In the genomic region with DNA sequence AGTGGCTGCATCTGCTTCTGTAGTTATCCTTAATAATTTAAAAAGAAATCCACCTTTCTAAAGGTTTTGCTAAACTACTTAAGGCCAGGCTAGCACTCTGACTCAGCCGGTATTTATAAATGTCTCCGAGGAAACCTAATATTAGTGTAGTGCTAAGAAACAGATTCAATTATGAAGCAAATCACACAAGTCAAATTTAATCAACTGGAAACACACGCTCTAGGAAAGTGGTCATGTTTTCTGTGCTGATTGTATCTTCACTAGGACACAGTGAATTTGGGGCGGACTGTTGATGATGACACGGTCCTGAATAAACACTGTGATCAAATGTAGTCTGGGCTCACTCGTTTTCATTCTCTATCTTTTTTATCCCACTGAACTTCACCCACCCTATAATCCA, we compare ENCODE assay signal across 23 mouse cellular contexts.
"Had no signal": no experiment of that assay in that cellular context is flagged by ENCODE, and none has a peak within 500 bp of the region (broad histone marks: within the 10 kb centered on the region; RNA-seq: fewer than 3 reads in every experiment).

No protein-coding gene starts in this region.

- H3K9ac ChIP-seq: hindbrain, embryonic 13.5 days; hindbrain, embryonic 15.5 days; limb, embryonic 13.5 days; limb, embryonic 15.5 days; liver, embryonic 12.5 days; liver, embryonic 14.5 days had no signal

- DNase-seq: gastrocnemius, postnatal 14 days; gastrocnemius, postnatal 36 days; heart, adult 11 months; heart, adult 2 months; heart, postnatal 14 days; heart, postnatal 36 days; kidney, adult 11 months; kidney, adult 2 months; kidney, adult 9 months; kidney, postnatal 10 days; kidney, postnatal 36 days; layer of hippocampus, adult 9-11 months; layer of hippocampus, postnatal 36 days; left cerebral cortex, postnatal 4 days had no signal

- H3K4me3 ChIP-seq: heart, adult 2 months; hindbrain, embryonic 13.5 days; hindbrain, embryonic 15.5 days; limb, embryonic 13.5 days; limb, embryonic 15.5 days; liver, embryonic 12.5 days had no signal

- H3K4me2 ChIP-seq: heart, embryonic 11.5 days; hindbrain, embryonic 13.5 days; hindbrain, embryonic 15.5 days; limb, embryonic 13.5 days; limb, embryonic 15.5 days; liver, embryonic 12.5 days had no signal

- H3K4me1 ChIP-seq: liver, embryonic 12.5 days had no signal

- H3K9me3 ChIP-seq: hindbrain, embryonic 13.5 days; hindbrain, embryonic 15.5 days; limb, embryonic 13.5 days; limb, embryonic 15.5 days; liver, embryonic 12.5 days had no signal

- ATAC-seq: hindbrain, postnatal 0 days; intestine, embryonic 16.5 days; liver, embryonic 12.5 days had no signal

- H3K27me3 ChIP-seq: hindbrain, embryonic 13.5 days; hindbrain, embryonic 15.5 days; limb, embryonic 13.5 days; limb, embryonic 15.5 days; liver, embryonic 12.5 days had no signal

- H3K36me3 ChIP-seq: hindbrain, embryonic 13.5 days; hindbrain, embryonic 15.5 days; limb, embryonic 13.5 days; limb, embryonic 15.5 days; liver, embryonic 12.5 days had no signal

- H3K27ac ChIP-seq: hindbrain, embryonic 13.5 days; hindbrain, embryonic 15.5 days; limb, embryonic 15.5 days; liver, embryonic 12.5 days; liver, embryonic 14.5 days had no signal
